Mouse (Mus musculus) midbrain, postnatal 0 days (tissue): ENCODE data around the gene Hoxa5. TPM values are rescaled to one million over a fixed set of nuclear protein-coding genes. Genes with fewer than 3 reads are reported as not detected.

Source experiments
- ATAC-seq: fragments of 200-750 bp; cut with Nextera tagmentation; 2 replicates; pipeline ENCODE4 v1.8.0; 2017; ENCODE audit warnings: moderate number of reproducible peaks, mild to moderate bottlenecking, moderate TSS enrichment, moderate library complexity; ENCODE audit not compliant: low FRiP score
- DNase-seq: peaks from one replicate; pipeline ENCODE4 v3.0.0-alpha.2; 2015; ENCODE audit warnings: low spot score
- H3K27ac ChIP-seq: fragments of 300-500 bp; sonication (generic); 2 replicates; pipeline ENCODE4 v1.5.1; 2014; ENCODE audit warnings: low read depth, mild to moderate bottlenecking, low read length, mixed read lengths
- H3K27me3 ChIP-seq: fragments of 300-500 bp; sonication (generic); 2 replicates; pipeline ENCODE4 v1.6.1; 2014; ENCODE audit warnings: low read length, control low read depth, mixed read lengths; ENCODE audit not compliant: insufficient read depth
- H3K36me3 ChIP-seq: fragments of 300-500 bp; sonication (generic); 2 replicates; pipeline ENCODE4 v1.6.1; 2014; ENCODE audit warnings: low read length, control low read depth, mixed read lengths; ENCODE audit not compliant: insufficient read depth
- H3K4me1 ChIP-seq: fragments of 300-500 bp; sonication (generic); 2 replicates; pipeline ENCODE4 v1.6.1; 2014; ENCODE audit warnings: mild to moderate bottlenecking, control low read depth, antibody characterized with exemption, low read length, mixed read lengths; ENCODE audit not compliant: insufficient read depth
- H3K4me2 ChIP-seq: fragments of 300-500 bp; sonication (generic); 2 replicates; pipeline ENCODE4 v1.6.1; 2014; ENCODE audit warnings: low read depth, mild to moderate bottlenecking, low read length, mixed read lengths; ENCODE audit not compliant: poor library complexity, severe bottlenecking
- H3K4me3 ChIP-seq: fragments of 300-500 bp; sonication (generic); 2 replicates; pipeline ENCODE4 v1.5.1; 2014; ENCODE audit warnings: low read depth, mild to moderate bottlenecking, low read length, moderate library complexity
- H3K9ac ChIP-seq: fragments of 300-500 bp; sonication (generic); replicated peaks from 2 replicates; pipeline ENCODE4 v1.6.1; 2014; ENCODE audit warnings: mild to moderate bottlenecking, low read length, moderate library complexity, mixed read lengths; ENCODE audit not compliant: poor library complexity, severe bottlenecking
- H3K9me3 ChIP-seq: fragments of 300-500 bp; sonication (generic); 2 replicates; pipeline ENCODE4 v1.6.1; 2016; ENCODE audit warnings: low read length, control low read depth
- CTCF ChIP-seq: IDR thresholded peaks from 2 replicates; pipeline ENCODE4 v1.5.1; 2016; ENCODE audit warnings: antibody characterized with exemption, mild to moderate bottlenecking
- WGBS: fragments of 180-500 bp; shearing (Covaris S2); extraction: QIAGEN DNeasy Blood & Tissue Kit; methylation state at CpG from one replicate; pipeline ENCODE4 v1.1.7; 2014; 5-methylcytosine and 5-hydroxymethylcytosine counted together
- polyA plus RNA-seq: library from polyadenylated mRNA; unstranded; fragments of >200 nt; fragmentation: Nextera tagmentation; extraction: Ambion mirVana; gene quantifications from 2 replicates; pipeline ENCODE4 v1.2.1, GENCODE M21; 2015
- total RNA-seq: library from RNA; depleted of rRNA; stranded (reverse); fragments of >200 nt; gene quantifications from 2 replicates; pipeline ENCODE4 v1.2.3, GENCODE M21; 2014

Gene Hoxa5
- total and polyA plus RNA-seq, 2 experiments from 2014 or later, result 10.4 TPM; not detected in 1

DNA sequence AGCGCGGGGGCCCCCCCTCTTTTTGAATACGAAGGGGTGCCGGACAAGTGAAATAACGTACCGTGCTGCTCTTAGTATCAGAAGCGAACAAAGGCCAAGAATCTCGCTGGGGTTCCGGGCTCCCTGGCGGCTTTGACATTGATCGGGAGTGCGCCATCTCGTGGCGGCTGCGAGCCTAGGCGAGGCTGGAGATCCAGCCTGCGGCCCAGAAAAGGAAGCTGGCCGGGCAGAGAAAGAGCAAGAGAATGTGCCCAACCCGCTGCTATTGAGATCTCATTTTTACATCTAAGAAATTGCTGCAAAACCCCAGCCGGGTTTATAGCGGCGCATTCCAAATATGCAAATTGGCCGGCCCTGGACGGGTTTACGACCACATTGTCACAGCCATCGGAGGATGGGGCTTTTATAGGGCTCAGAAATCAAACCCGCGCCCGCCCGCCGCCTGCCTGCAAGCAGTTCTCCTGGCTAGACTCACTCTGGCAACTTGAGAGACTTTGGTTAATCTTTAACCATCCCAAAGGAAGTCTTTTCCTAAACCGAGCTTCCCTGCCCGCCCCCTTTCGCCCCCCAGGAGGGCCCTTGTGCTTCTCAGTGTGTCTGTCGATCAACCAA, 36.1 kb upstream of the Hoxa5 start, which contains the start of gene Hoxa10:
Gene Hoxa10 (minus strand): TSS at position 466 of the 612 bp plus-strand sequence.
- H3K9me3 ChIP-seq, result no peaks in the 10 kb centered on the region
- peak; percentile 69 for TF ChIP-seq CTCF
- ATAC-seq (no peak), DNase-seq (peak; percentile 54)
- H3K9ac ChIP-seq, result no peak within 1 kb of the TSS
- H3K4me3 ChIP-seq, result no peak within 1 kb of the TSS
- H3K27me3 ChIP-seq, result peaks cover 94% of the 10 kb centered on the region
- no peak within 1 kb of the TSS for H3K27ac ChIP-seq
- WGBS, result 1% methylated on average over 35 of the region's 35 CpGs
- H3K4me2 ChIP-seq, result no peak within 1 kb of the TSS
- no peaks in the 10 kb centered on the region for H3K36me3 ChIP-seq
- no peaks in the 10 kb centered on the region for H3K4me1 ChIP-seq

DNA sequence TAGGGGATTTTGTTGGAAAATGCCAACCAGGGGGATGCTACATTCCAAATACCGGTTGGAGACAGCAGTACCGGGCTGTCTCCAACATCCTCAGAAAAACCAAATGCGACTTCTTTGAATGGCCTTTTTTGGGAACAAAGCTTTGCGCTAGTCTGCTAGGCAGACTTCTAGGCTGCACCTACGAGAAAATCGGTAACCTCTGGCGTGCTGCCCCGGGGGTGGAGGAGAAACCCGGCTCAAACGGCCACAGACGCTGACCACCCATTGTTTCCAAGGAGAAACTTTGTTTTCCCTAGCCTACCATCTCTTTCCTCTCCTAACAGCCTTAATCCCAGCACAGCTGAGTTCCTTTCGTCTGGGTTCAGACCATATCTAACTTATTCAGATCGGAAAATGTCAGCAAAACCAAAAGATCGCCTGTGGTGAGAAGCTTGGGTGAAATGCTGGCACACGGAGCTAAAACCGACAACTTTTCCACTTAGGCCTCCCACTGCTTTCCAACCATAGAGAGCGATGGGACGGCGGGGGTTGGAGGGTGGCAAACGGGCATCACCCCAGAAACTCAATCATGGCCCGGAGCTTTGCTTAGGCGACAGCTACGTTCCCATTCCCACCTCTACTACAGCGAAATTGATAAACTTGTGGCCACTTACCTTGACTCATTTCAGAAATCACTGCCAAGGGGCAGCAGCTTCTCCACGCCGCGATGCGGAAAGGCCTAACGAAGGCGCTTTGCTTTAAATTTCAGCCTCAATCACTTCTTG, 35.4 kb upstream of the Hoxa5 start:
- DNase-seq (no peak), ATAC-seq (no peak)
- Histone ChIP-seq H3K4me3 (no peak overlapping the region), H3K9ac (no peak overlapping the region), H3K4me2 (no peak overlapping the region), H3K36me3 (no peaks in the 10 kb centered on the region), H3K9me3 (no peaks in the 10 kb centered on the region), H3K4me1 (no peaks in the 10 kb centered on the region), H3K27ac (no peak overlapping the region), H3K27me3 (peaks cover 95% of the 10 kb centered on the region)
- no peak for TF ChIP-seq CTCF
- WGBS, result 2% methylated on average over 30 of the region's 30 CpGs

GRCm38 (mm10) chr6:52238976-52239375, 34.6 kb upstream of the Hoxa5 start:
- WGBS, result 1% methylated on average over 7 of the region's 7 CpGs
- Histone ChIP-seq H3K36me3 (no peaks in the 10 kb centered on the region), H3K27ac (no peak overlapping the region), H3K4me1 (no peaks in the 10 kb centered on the region), H3K4me2 (no peak overlapping the region), H3K4me3 (no peak overlapping the region), H3K9ac (no peak overlapping the region), H3K9me3 (no peaks in the 10 kb centered on the region), H3K27me3 (peaks cover 97% of the 10 kb centered on the region)
- ATAC-seq, result no peak
- no peak for TF ChIP-seq CTCF
- DNase-seq, result no peak

GRCm38 (mm10) chr6:52238155-52238545, 33.8 kb upstream of the Hoxa5 start:
- Histone ChIP-seq H3K9me3 (no peaks in the 10 kb centered on the region), H3K4me3 (no peak overlapping the region), H3K4me2 (no peak overlapping the region), H3K27me3 (peaks cover 96% of the 10 kb centered on the region), H3K36me3 (no peaks in the 10 kb centered on the region), H3K9ac (no peak overlapping the region), H3K4me1 (no peaks in the 10 kb centered on the region), H3K27ac (no peak overlapping the region)
- ATAC-seq (no peak), DNase-seq (no peak)
- no peak for TF ChIP-seq CTCF
- WGBS, result 2% methylated on average over 7 of the region's 7 CpGs

DNA sequence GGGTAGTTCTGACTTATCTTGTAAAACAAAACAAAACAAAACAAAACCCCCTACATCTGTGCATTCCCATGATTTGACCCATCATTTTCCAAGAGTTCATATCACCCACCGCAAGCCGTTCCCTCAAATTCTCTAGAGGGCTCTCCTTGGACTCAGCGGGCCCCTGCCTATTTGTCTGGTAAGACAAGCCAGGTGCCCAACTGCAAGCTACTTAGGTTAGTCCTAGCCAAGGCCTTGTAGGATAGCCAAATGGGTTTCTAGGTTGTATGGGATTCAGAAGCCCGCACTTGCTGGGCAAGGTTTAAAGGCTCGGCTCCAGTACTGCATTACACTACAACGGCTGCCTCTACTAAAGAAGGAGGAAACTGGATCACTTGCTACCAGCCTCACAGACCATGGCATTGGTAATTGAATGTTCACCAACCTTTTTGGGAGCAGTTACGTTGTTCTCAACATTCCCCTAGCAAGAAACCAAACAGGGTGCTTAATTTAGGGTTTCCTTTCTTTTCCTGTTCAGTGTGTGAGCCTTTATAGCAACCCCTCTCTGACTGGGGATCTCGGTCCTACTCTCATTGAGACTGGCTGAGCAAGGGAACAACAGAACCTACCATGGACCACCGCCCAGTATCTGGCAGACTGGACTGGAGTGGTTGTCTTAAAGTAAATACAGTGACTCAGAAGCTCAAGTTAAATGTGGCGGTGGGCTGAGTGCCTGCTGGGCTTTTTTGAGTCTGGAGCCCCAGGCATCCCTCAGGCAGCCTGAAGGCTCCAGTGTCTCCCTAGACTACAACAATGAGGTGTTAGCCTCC, 33.2 kb upstream of the Hoxa5 start:
- DNase-seq (no peak), ATAC-seq (no peak)
- 9% methylated on average over 10 of the region's 10 CpGs for WGBS
- Histone ChIP-seq H3K9me3 (no peaks in the 10 kb centered on the region), H3K36me3 (no peaks in the 10 kb centered on the region), H3K4me2 (no peak overlapping the region), H3K9ac (no peak overlapping the region), H3K27me3 (peaks cover 95% of the 10 kb centered on the region), H3K4me1 (no peaks in the 10 kb centered on the region), H3K4me3 (no peak overlapping the region), H3K27ac (no peak overlapping the region)
- no peak for TF ChIP-seq CTCF
